Mouse (Mus musculus) midbrain, embryonic 14.5 days (tissue): Measurements from ENCODE around the gene Gm9837. TPM values are rescaled to one million over a fixed set of nuclear protein-coding genes. Genes with fewer than 3 reads are reported as not detected.
A peak's percentile ranks its signal among the peaks of the same experiment; 100 is the strongest.

Experiments used
- ATAC-seq: fragments of 200-750 bp; cut with Nextera tagmentation; 2 replicates; pipeline ENCODE4 v1.8.0; 2017; ENCODE audit warnings: moderate number of reproducible peaks, moderate library complexity; ENCODE audit not compliant: low FRiP score, low TSS enrichment
- DNase-seq: peaks from one replicate; pipeline ENCODE4 v3.0.0-alpha.2; 2015
- H3K27ac ChIP-seq: fragments of 300-500 bp; sonication (generic); replicated peaks from 2 replicates; pipeline ENCODE4 v1.5.1; 2014; ENCODE audit warnings: mild to moderate bottlenecking, low read depth, low read length, moderate library complexity
- H3K27me3 ChIP-seq: fragments of 300-500 bp; sonication (generic); 2 replicates; pipeline ENCODE4 v1.6.1; 2014; ENCODE audit warnings: low read length, control low read depth, mixed read lengths; ENCODE audit not compliant: control insufficient read depth, insufficient read depth
- H3K36me3 ChIP-seq: fragments of 300-500 bp; sonication (generic); 2 replicates; pipeline ENCODE4 v1.6.1; 2014; ENCODE audit warnings: low read length, control low read depth; ENCODE audit not compliant: control insufficient read depth, insufficient read depth
- H3K4me1 ChIP-seq: fragments of 300-500 bp; sonication (generic); 2 replicates; pipeline ENCODE4 v1.6.1; 2014; ENCODE audit warnings: mild to moderate bottlenecking, antibody characterized with exemption, low read length, control low read depth; ENCODE audit not compliant: control insufficient read depth, insufficient read depth
- H3K4me2 ChIP-seq: fragments of 300-500 bp; sonication (generic); 2 replicates; pipeline ENCODE4 v1.6.1; 2014; ENCODE audit warnings: mild to moderate bottlenecking, low read length, moderate library complexity
- H3K4me3 ChIP-seq: fragments of 300-500 bp; sonication (generic); replicated peaks from 2 replicates; pipeline ENCODE4 v1.5.1; 2014; ENCODE audit warnings: low read depth, low read length
- H3K9ac ChIP-seq: fragments of 300-500 bp; sonication (generic); replicated peaks from 2 replicates; pipeline ENCODE4 v1.6.1; 2014; ENCODE audit warnings: mild to moderate bottlenecking, low read length, moderate library complexity
- H3K9me3 ChIP-seq: fragments of 300-500 bp; sonication (generic); 2 replicates; pipeline ENCODE4 v1.6.1; 2016; ENCODE audit warnings: low read length, control low read depth, mixed read lengths; ENCODE audit not compliant: control insufficient read depth
- WGBS: fragments of 180-500 bp; shearing (Covaris S2); extraction: QIAGEN DNeasy Blood & Tissue Kit; methylation state at CpG from one replicate; pipeline ENCODE4 v1.1.7; 2014; 5-methylcytosine and 5-hydroxymethylcytosine counted together
- polyA plus RNA-seq: library from polyadenylated mRNA; unstranded; fragments of >200 nt; fragmentation: Nextera tagmentation; extraction: Ambion mirVana; gene quantifications from 2 replicates; pipeline ENCODE4 v1.2.1, GENCODE M21; 2014

Gene Gm9837
- polyA plus RNA-seq, 1 experiment from 2014 or later = not detected

GRCm38 (mm10) chr11:53441921-53442320, 28.4 kb downstream of the Gm9837 start:
- ATAC-seq (no peak), DNase-seq (no peak)
- no peak overlapping the region for H3K4me2 ChIP-seq
- H3K9me3 ChIP-seq = no peaks in the 10 kb centered on the region
- H3K27ac ChIP-seq = no peak overlapping the region
- H3K4me3 ChIP-seq = no peak overlapping the region
- WGBS = 59% methylated on average over 12 of the region's 12 CpGs
- H3K9ac ChIP-seq = no peak overlapping the region
- no peaks in the 10 kb centered on the region for H3K4me1 ChIP-seq
- no peaks in the 10 kb centered on the region for H3K36me3 ChIP-seq
- H3K27me3 ChIP-seq = no peaks in the 10 kb centered on the region

GRCm38 (mm10) chr11:53436338-53436737, 33.9 kb downstream of the Gm9837 start:
- H3K27ac ChIP-seq = no peak overlapping the region
- no peak overlapping the region for H3K4me3 ChIP-seq
- no peak for ATAC-seq
- no peaks in the 10 kb centered on the region for H3K27me3 ChIP-seq
- no peak overlapping the region for H3K4me2 ChIP-seq
- WGBS = 93% methylated on average over 6 of the region's 6 CpGs
- no peak for DNase-seq
- H3K9ac ChIP-seq = no peak overlapping the region
- no peaks in the 10 kb centered on the region for H3K9me3 ChIP-seq
- no peaks in the 10 kb centered on the region for H3K36me3 ChIP-seq
- 0 out of 2 replicates have a peak, but pooled peaks cover 5% of the 10 kb centered on the region for H3K4me1 ChIP-seq

- WGBS = 93% methylated on average over 8 of the region's 8 CpGs
- no peaks in the 10 kb centered on the region for H3K27me3 ChIP-seq
- 0 out of 2 replicates have a peak, but pooled peaks cover 6% of the 10 kb centered on the region for H3K4me1 ChIP-seq
- ATAC-seq = no peak
- no peak overlapping the region for H3K9ac ChIP-seq
- H3K27ac ChIP-seq = no peak overlapping the region
- no peaks in the 10 kb centered on the region for H3K9me3 ChIP-seq
- DNase-seq = no peak
- H3K4me2 ChIP-seq = no peak overlapping the region
- H3K36me3 ChIP-seq = no peaks in the 10 kb centered on the region
- no peak overlapping the region for H3K4me3 ChIP-seq
These were observed 34.8 kb downstream of the Gm9837 start for GRCm38 (mm10) chr11:53435504-53435903.

DNA sequence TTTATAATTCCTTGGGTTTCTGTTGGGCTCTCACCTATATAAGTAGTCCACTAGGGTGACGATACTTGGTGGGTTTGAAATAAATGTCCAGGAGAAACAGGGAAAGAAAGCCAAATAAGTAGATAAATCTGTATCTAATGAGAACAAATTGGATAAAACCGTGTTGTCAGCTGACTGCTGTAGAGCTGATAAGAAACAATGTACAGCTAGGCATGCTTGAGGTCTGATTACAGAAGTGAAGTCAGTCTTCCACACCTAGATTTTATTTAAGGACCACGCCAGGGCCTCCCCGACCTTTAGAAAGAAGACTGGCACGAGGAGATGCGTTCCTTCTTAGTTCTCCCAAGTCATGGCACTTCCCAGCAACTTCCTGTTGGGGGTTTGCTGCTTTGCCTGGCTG, 37.2 kb downstream of the Gm9837 start:
- H3K9ac ChIP-seq = no peak overlapping the region
- no peaks in the 10 kb centered on the region for H3K27me3 ChIP-seq
- no peak overlapping the region for H3K27ac ChIP-seq
- H3K36me3 ChIP-seq = peaks cover 9% of the 10 kb centered on the region
- ATAC-seq (no peak), DNase-seq (no peak)
- H3K4me1 ChIP-seq = peaks cover 11% of the 10 kb centered on the region
- WGBS = 64% methylated on average over 6 of the region's 6 CpGs
- no peak overlapping the region for H3K4me3 ChIP-seq
- no peaks in the 10 kb centered on the region for H3K9me3 ChIP-seq
- H3K4me2 ChIP-seq = no peak overlapping the region

- Histone ChIP-seq H3K9me3 (no peaks in the 10 kb centered on the region), H3K27me3 (no peaks in the 10 kb centered on the region), H3K4me2 (peak overlapping the region; percentile 92), H3K4me3 (peak overlapping the region; percentile 97), H3K4me1 (peaks cover 11% of the 10 kb centered on the region), H3K27ac (peak overlapping the region; percentile 80), H3K36me3 (peaks cover 18% of the 10 kb centered on the region), H3K9ac (peak overlapping the region; percentile 36)
- 20% methylated on average over 9 of the region's 9 CpGs for WGBS
- no peak; the same call in 1 of the 2 replicates for ATAC-seq
- DNase-seq = no peak
These were observed 38.8 kb downstream of the Gm9837 start for GRCm38 (mm10) chr11:53431347-53432056.

DNA sequence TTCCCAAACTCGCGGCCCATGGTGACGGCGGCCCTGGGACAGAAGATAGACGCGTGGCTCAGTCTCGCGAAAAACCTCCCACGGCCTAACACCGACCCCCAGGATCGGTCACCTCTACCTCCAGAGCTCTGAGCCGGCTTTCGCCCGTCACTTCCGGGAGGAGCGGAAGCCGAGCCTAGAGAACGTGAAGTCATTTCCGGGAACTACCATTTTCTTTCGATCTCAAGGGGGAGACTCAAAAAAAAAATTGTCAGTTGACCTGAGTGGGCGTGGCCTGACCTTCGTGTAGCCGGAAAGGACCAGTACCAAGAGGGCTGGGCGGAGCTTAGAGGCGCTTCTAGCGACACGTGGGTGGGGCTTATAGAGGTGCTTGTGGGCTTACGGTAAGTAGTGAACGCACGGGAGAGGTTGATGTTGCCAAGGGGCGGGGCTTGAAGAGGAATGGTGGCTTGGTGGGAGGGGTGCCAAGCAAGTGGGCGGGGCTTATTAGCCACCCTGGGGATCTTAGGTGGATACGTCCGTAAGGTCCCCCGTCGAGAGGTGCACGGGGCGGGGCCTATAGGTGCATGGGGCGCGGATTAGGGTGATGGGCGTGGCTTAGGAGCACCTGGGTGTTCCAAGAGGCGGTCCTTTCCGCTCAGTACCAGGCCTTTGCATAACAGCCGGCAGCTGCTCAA, 39.5 kb downstream of the Gm9837 start, which contains the start of the genes Uqcrq and Gdf9:
Gene Uqcrq, minus strand, starts transcription at position 162 of the 677 bp plus-strand sequence.
Gene Gdf9, plus strand, starts transcription at position 354 of the 677 bp plus-strand sequence.
- Histone ChIP-seq H3K9me3 (no peaks in the 10 kb centered on the region), H3K27ac (peak within 1 kb of the TSS; percentile 80), H3K4me2 (peak within 1 kb of the TSS; percentile 92), H3K27me3 (no peaks in the 10 kb centered on the region), H3K9ac (peak within 1 kb of the TSS; percentile 89), H3K4me1 (peaks cover 11% of the 10 kb centered on the region), H3K36me3 (peaks cover 19% of the 10 kb centered on the region), H3K4me3 (peak within 1 kb of the TSS; percentile 97)
- under 1% methylated on average over 44 of the region's 44 CpGs for WGBS
- ATAC-seq = peak; percentile 97
- peak; percentile 100 for DNase-seq

GRCm38 (mm10) chr11:53430300-53430669, 40.0 kb downstream of the Gm9837 start:
- peak; percentile 54 for ATAC-seq
- Histone ChIP-seq H3K9ac (peak overlapping the region; percentile 89), H3K4me1 (peaks cover 11% of the 10 kb centered on the region), H3K4me3 (peak overlapping the region; percentile 97), H3K27me3 (no peaks in the 10 kb centered on the region), H3K9me3 (no peaks in the 10 kb centered on the region), H3K4me2 (peak overlapping the region; percentile 92), H3K27ac (peak overlapping the region; percentile 80), H3K36me3 (peaks cover 19% of the 10 kb centered on the region)
- no peak for DNase-seq
- under 1% methylated on average over 34 of the region's 34 CpGs for WGBS

- Histone ChIP-seq H3K9ac (no peak overlapping the region), H3K9me3 (no peaks in the 10 kb centered on the region), H3K27me3 (no peaks in the 10 kb centered on the region), H3K27ac (no peak overlapping the region), H3K4me1 (peaks cover 11% of the 10 kb centered on the region), H3K4me2 (peak overlapping the region; percentile 92), H3K4me3 (no peak overlapping the region), H3K36me3 (peaks cover 19% of the 10 kb centered on the region)
- no peak for ATAC-seq
- no peak for DNase-seq
These were observed 41.1 kb downstream of the Gm9837 start for GRCm38 (mm10) chr11:53429182-53429581.

DNA sequence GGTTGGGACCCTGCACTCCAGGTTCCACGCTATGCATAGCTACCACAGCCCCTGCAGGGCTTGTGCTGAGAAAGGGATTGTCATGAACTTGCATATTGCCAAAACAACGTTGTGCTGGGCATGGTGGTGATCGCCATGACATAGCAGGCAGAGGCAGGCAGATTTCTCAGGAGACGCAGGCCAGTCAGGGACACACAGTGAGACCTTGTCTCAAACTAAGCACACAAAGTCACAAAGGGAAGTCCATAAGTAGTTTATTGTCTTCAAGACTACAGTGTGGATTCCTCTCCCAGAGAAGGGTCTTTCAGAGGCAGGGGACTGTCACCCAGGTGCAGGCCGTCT, 41.6 kb downstream of the Gm9837 start:
- Histone ChIP-seq H3K36me3 (peaks cover 19% of the 10 kb centered on the region), H3K27me3 (no peaks in the 10 kb centered on the region), H3K9ac (no peak overlapping the region), H3K4me2 (no peak overlapping the region), H3K4me3 (no peak overlapping the region), H3K27ac (no peak overlapping the region), H3K9me3 (no peaks in the 10 kb centered on the region), H3K4me1 (peaks cover 11% of the 10 kb centered on the region)
- no peak for DNase-seq
- ATAC-seq = no peak
- WGBS = 93% methylated on average over 5 of the region's 5 CpGs
